ENCODE assay signal across 24 mouse cellular contexts in the genomic region with DNA sequence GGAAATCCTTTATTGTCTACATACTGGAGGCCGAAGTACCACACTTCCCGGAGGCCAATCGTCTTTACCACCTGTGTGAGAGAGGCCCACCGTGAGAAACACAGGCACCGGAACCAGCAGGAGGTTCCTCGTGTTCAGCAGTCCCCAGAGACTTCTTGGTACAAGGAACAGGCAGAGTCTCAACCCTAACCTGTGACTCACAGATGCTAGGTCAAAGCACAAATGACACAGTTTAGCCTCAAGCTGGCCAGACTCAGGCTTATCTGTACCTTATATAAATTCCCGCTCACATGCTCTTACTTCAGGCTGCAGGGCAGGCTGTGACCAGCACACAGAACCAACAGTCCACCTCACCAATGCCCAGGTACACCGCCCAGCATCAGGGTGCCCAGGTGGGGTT. TPM values are rescaled to one million over a fixed set of nuclear protein-coding genes. Genes with fewer than 3 reads are reported as not detected.
A peak's percentile ranks its signal among the peaks of the same experiment; 100 is the strongest.
DNase-seq lines count a peak whose midpoint lies in the region; ATAC-seq lines count a peak whose summit lies in the region.
"Had no signal": no experiment of that assay in that cellular context is flagged by ENCODE, and none has a peak within 500 bp of the region (broad histone marks: within the 10 kb centered on the region; RNA-seq: fewer than 3 reads in every experiment).

No protein-coding gene starts in this region.

- no peak overlapping the region for H3K9ac ChIP-seq in kidney, embryonic 14.5 days (ENCODE audit: low read depth, low read length)
- H3K9ac ChIP-seq in stomach, embryonic 15.5 days: no peak overlapping the region
- H3K9ac ChIP-seq: forebrain, embryonic 15.5 days; hindbrain, embryonic 15.5 days; limb, embryonic 13.5 days; liver, embryonic 12.5 days; midbrain, embryonic 13.5 days had no signal

- no peak overlapping the region for H3K4me3 ChIP-seq in kidney, embryonic 14.5 days (ENCODE audit: low read length)
- H3K4me3 ChIP-seq in stomach, embryonic 15.5 days (replicated peaks): no peak overlapping the region
- H3K4me3 ChIP-seq: embryonic facial prominence, embryonic 10.5 days; forebrain, embryonic 15.5 days; hindbrain, embryonic 15.5 days; limb, embryonic 13.5 days; liver, embryonic 12.5 days; midbrain, embryonic 13.5 days had no signal

- H3K4me2 ChIP-seq in kidney, embryonic 14.5 days (replicated peaks; ENCODE audit: low read depth, low read length): no peak overlapping the region
- no peak overlapping the region for H3K4me2 ChIP-seq in stomach, embryonic 15.5 days
- H3K4me2 ChIP-seq: forebrain, embryonic 15.5 days; hindbrain, embryonic 15.5 days; limb, embryonic 13.5 days; liver, embryonic 12.5 days; midbrain, embryonic 13.5 days had no signal

- H3K27me3 ChIP-seq in kidney, embryonic 14.5 days (ENCODE audit: control insufficient read depth, insufficient read depth, low read length): no peaks in the 10 kb centered on the region
- no peaks in the 10 kb centered on the region for H3K27me3 ChIP-seq in stomach, embryonic 15.5 days (replicated peaks)
- H3K27me3 ChIP-seq: forebrain, embryonic 15.5 days; hindbrain, embryonic 15.5 days; limb, embryonic 13.5 days; liver, embryonic 12.5 days had no signal

- H3K4me1 ChIP-seq in kidney, embryonic 14.5 days (ENCODE audit: control insufficient read depth, insufficient read depth, low read length): peaks cover 15% of the 10 kb centered on the region
- H3K4me1 ChIP-seq in stomach, embryonic 15.5 days: peaks cover 11% of the 10 kb centered on the region; the same call in 1 of the 2 replicates
- H3K4me1 ChIP-seq: liver, embryonic 12.5 days had no signal

- 73% methylated on average over 8 of the region's 8 CpGs for WGBS in kidney, embryonic 14.5 days
- WGBS in stomach, embryonic 15.5 days: 71% methylated on average over 8 of the region's 8 CpGs

- H3K9me3 ChIP-seq in kidney, embryonic 14.5 days (ENCODE audit: control insufficient read depth, low read length): no peaks in the 10 kb centered on the region
- H3K9me3 ChIP-seq in stomach, embryonic 15.5 days: no peaks in the 10 kb centered on the region
- H3K9me3 ChIP-seq: embryonic facial prominence, embryonic 10.5 days; forebrain, embryonic 15.5 days; hindbrain, embryonic 15.5 days; limb, embryonic 13.5 days; liver, embryonic 12.5 days; midbrain, embryonic 13.5 days had no signal

- ATAC-seq in kidney, embryonic 14.5 days (ENCODE audit: low FRiP score, low TSS enrichment): no peak
- ATAC-seq in stomach, embryonic 15.5 days (ENCODE audit: insufficient read depth, low FRiP score, low read depth): peak; percentile 44; the same call in 1 of the 2 replicates
- ATAC-seq in CD4-positive, CD25-positive, alpha-beta regulatory T cell, adult 4 months: no peak
- ATAC-seq: activated CD4-positive, CD25-positive, alpha-beta regulatory T cell, adult 4 months; forebrain, embryonic 15.5 days; liver, embryonic 12.5 days; midbrain, embryonic 13.5 days had no signal

- H3K27ac ChIP-seq in kidney, embryonic 14.5 days (ENCODE audit: low read depth, low read length): peak overlapping the region; percentile 60; the same call in 1 of the 2 replicates
- H3K27ac ChIP-seq in stomach, embryonic 15.5 days: peak overlapping the region; percentile 58
- H3K27ac ChIP-seq: embryonic facial prominence, embryonic 10.5 days; forebrain, embryonic 15.5 days; hindbrain, embryonic 15.5 days; limb, embryonic 13.5 days; liver, embryonic 12.5 days; midbrain, embryonic 13.5 days had no signal

- peaks cover 43% of the 10 kb centered on the region for H3K36me3 ChIP-seq in kidney, embryonic 14.5 days (ENCODE audit: control insufficient read depth, insufficient read depth, low read length)
- peaks cover 3% of the 10 kb centered on the region; the same call in 1 of the 2 replicates for H3K36me3 ChIP-seq in stomach, embryonic 15.5 days
- H3K36me3 ChIP-seq: hindbrain, embryonic 15.5 days had no signal

- no peak for DNase-seq in kidney, postnatal 10 days
- DNase-seq in urinary bladder, postnatal 14 days (ENCODE audit: low spot score): peak; percentile 24
- no peak for DNase-seq in urinary bladder, postnatal 10 days (ENCODE audit: low spot score)
- DNase-seq in urinary bladder, postnatal 25 days (ENCODE audit: low spot score): no peak
- DNase-seq: adrenal gland, postnatal 25 days; B cell, adult 2 months; cerebellum, adult 9-11 months; layer of hippocampus, adult 9-11 months; lung, adult 18-20 months; lung, postnatal 14 days; right cerebral cortex, postnatal 14 days; spleen, adult 18-20 months; thymus, adult 18-20 months; thymus, postnatal 36 days had no signal

RNA-seq across cellular contexts. Expression of gene Ezr, which starts 26.7 kb away (rescaled TPM):
- polyA plus RNA-seq in kidney, embryonic 14.5 days (2014; fragmentation: Nextera tagmentation; extraction: Ambion mirVana): 96.7 and 158 TPM in 2 replicates
- polyA plus RNA-seq in stomach, embryonic 15.5 days (2015; fragmentation: Nextera tagmentation; extraction: Ambion mirVana): 223 and 228 TPM in 2 replicates
- 100 to 1,000 TPM; 110 to 136 TPM for polyA plus RNA-seq in CD4-positive, CD25-positive, alpha-beta regulatory T cell, adult 4 months (2017; shearing (Covaris generic))
